Mouse (Mus musculus) heart, adult 2 months (tissue): ENCODE measurements around the gene Rack1.

Experiments used
- CTCF ChIP-seq: fragments of 200-600 bp; IDR thresholded peaks from 2 replicates; pipeline ENCODE4 v1.8.1; 2022; ENCODE audit warnings: antibody characterized with exemption, mild to moderate bottlenecking, moderate library complexity
- EP300 ChIP-seq: fragments of 200-500 bp; IDR thresholded peaks from 2 replicates; pipeline ENCODE4 v1.6.1; 2011; ENCODE audit warnings: low read depth, low read length, control low read depth; ENCODE audit not compliant: insufficient read depth
- POLR2A ChIP-seq: fragments of 200-500 bp; IDR thresholded peaks from 2 replicates; pipeline ENCODE4 v1.6.1; 2011; ENCODE audit warnings: mild to moderate bottlenecking, low read depth, low read length, control low read depth; ENCODE audit not compliant: insufficient read depth

DNA sequence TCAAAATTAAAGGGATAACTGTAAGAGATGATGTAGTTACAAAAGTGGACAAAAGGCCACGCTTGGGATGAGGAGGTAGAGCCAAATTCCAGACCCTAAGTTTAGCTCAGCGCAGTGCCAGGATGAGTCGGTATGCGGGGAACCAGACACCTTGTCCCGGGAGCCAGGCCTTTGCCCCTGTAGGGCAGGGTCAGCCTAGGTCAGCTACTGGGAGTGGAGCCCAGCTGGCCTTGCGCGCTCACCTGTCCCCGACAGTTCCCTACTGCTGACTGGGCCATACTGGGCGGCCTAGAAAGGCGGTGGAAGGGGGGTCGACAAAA is 36.8 kb downstream of the Rack1 start:
- no peak for TF ChIP-seq CTCF
- TF ChIP-seq POLR2A: no peak
- TF ChIP-seq EP300: 0 out of 2 replicates have a peak, but pooled peaks have one; percentile 12
